Mouse (Mus musculus) erythroblast, embryonic 14.5 days (primary cell): ENCODE data around the gene 1700067K01Rik.

Experiments used
- GATA1 ChIP-seq: IDR thresholded peaks from 2 replicates; pipeline ENCODE4 v1.6.1; 2012; ENCODE audit warnings: low read length, inconsistent platforms, mixed read lengths
- TAL1 ChIP-seq: IDR thresholded peaks from 3 replicates; pipeline ENCODE4 v1.6.1; 2012; ENCODE audit warnings: low read length, inconsistent platforms, mixed read lengths

- TF ChIP-seq GATA1 = no peak
- TF ChIP-seq TAL1 = no peak
Measured at GRCm38 (mm10) chr8:83998231-83999056, 2.9 kb upstream of the 1700067K01Rik start.
